ENCODE assay signal across 8 mouse cellular contexts in the genomic region with DNA sequence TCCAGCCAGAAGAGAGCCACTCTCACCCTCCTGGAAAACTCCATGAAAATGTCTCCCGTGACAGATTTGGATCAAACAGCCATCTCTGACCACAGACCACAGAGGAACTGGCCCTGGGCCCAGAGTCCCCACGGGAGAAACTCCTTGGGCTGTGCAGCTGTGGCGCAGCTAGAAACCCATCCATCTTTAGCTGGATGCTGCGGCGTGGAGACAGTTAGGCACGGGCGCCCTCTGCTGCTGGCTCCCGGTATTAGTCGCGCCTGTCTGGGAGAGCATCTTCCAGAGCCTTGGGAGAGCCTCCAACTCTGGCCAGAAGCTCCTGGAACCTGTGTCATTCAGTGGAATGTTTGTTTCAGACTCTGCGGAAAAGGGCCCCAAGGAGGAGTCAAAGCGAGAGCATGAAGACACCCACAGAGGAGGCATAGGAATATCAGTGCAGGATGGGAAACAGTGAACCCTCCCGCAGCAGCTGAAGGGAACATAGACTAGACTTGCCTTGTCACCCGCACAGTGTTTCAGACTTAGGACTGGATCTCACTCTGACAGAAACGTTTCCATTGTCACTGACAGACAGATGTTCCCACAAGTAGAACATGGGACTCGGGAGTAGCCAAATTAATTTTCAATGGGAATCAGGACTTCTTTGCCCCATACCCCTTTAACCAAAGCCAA. TPM values are rescaled to one million over a fixed set of nuclear protein-coding genes. Genes with fewer than 3 reads are reported as not detected.
DNase-seq lines count a peak whose midpoint lies in the region; ATAC-seq and TF ChIP-seq lines count a peak whose summit lies in the region.

No protein-coding gene starts in this region.

- ATAC-seq in heart, postnatal 0 days (ENCODE audit: insufficient read depth, low read depth), result peak; percentile 58
- ATAC-seq in liver, postnatal 0 days, result no peak

- no peak for TF ChIP-seq EP300 in heart, postnatal 0 days (IDR thresholded peaks at IDR 0.05; ENCODE audit: low read depth)
- no peak for TF ChIP-seq EP300 in liver, postnatal 0 days (IDR thresholded peaks at IDR 0.05; ENCODE audit: low read depth)

- TF ChIP-seq CTCF in heart, postnatal 0 days (IDR thresholded peaks at IDR 0.05; ENCODE audit: low read depth), result peak; percentile 81
- peak; percentile 77 for TF ChIP-seq CTCF in liver, postnatal 0 days (IDR thresholded peaks at IDR 0.05; ENCODE audit: low read depth)
- TF ChIP-seq CTCF in olfactory bulb, adult 2 months (IDR thresholded peaks at IDR 0.05; ENCODE audit: insufficient read depth, low read depth, low read length), result peak; percentile 92
- peak; percentile 83; the same call in 1 of the 2 replicates for TF ChIP-seq CTCF in thymus, adult 2 months (IDR thresholded peaks at IDR 0.05; ENCODE audit: borderline replicate concordance, control insufficient read depth, extremely low read depth, insufficient read depth, low read length, poor library complexity)

- peak; percentile 13 for DNase-seq in A20 (ENCODE audit: low read depth, low spot score)
- peak; percentile 32 for DNase-seq in brain, embryonic 18.5 days (ENCODE audit: low read depth, low spot score)
- DNase-seq in fibroblast of lung, adult 2 months (ENCODE audit: low read depth), result peak; percentile 6
- DNase-seq in heart, postnatal 0 days (ENCODE audit: low spot score), result peak; percentile 67
- peak; percentile 74 to 94 for DNase-seq in kidney, postnatal 36 days
- peak; percentile 80 for DNase-seq in liver, postnatal 0 days
- DNase-seq in thymus, adult 2 months, result peak; percentile 56

- no peak overlapping the region for H3K4me3 ChIP-seq in heart, postnatal 0 days (ENCODE audit: low read depth, low read length)
- no peak overlapping the region for H3K4me3 ChIP-seq in liver, postnatal 0 days (ENCODE audit: low read depth, low read length)
- peak overlapping the region; percentile 15; the same call in 1 of the 2 replicates for H3K4me3 ChIP-seq in olfactory bulb, adult 2 months (ENCODE audit: insufficient read depth, low read depth, low read length)
- H3K4me3 ChIP-seq in thymus, adult 2 months (ENCODE audit: control insufficient read depth, insufficient read depth, low read length), result no peak overlapping the region

- TF ChIP-seq POLR2A in olfactory bulb, adult 2 months (IDR thresholded peaks at IDR 0.05; ENCODE audit: insufficient read depth, low read depth, low read length), result no peak
- no peak for TF ChIP-seq POLR2A in thymus, adult 2 months (IDR thresholded peaks at IDR 0.05; ENCODE audit: control insufficient read depth, extremely low read depth, insufficient read depth, low read length, poor library complexity)

- whole genome bisulfite sequencing in heart, postnatal 0 days, result 16% methylated on average over 16 of the region's 16 CpGs
- WGBS in liver, postnatal 0 days (ENCODE audit: insufficient replicate concordance), result 16% methylated on average over 16 of the region's 16 CpGs
- WGBS in olfactory bulb, adult 2 months, result 18% methylated on average over 16 of the region's 16 CpGs
- WGBS in thymus, adult 2 months, result 19% methylated on average over 16 of the region's 16 CpGs

- H3K27ac ChIP-seq in heart, postnatal 0 days (ENCODE audit: low read depth), result no peak overlapping the region
- no peak overlapping the region for H3K27ac ChIP-seq in liver, postnatal 0 days (ENCODE audit: low read depth)
- no peak overlapping the region for H3K27ac ChIP-seq in olfactory bulb, adult 2 months (ENCODE audit: insufficient read depth, low read depth, low read length)
- no peak overlapping the region for H3K27ac ChIP-seq in thymus, adult 2 months (ENCODE audit: control insufficient read depth, insufficient read depth, low read length)

- no peaks in the 10 kb centered on the region for H3K4me1 ChIP-seq in heart, postnatal 0 days (ENCODE audit: control insufficient read depth, insufficient read depth)
- H3K4me1 ChIP-seq in liver, postnatal 0 days (ENCODE audit: insufficient read depth), result no peaks in the 10 kb centered on the region
- H3K4me1 ChIP-seq in olfactory bulb, adult 2 months (ENCODE audit: control insufficient read depth, insufficient read depth, low read length), result no peaks in the 10 kb centered on the region
- H3K4me1 ChIP-seq in thymus, adult 2 months (replicated peaks; ENCODE audit: control insufficient read depth, insufficient read depth, low read length), result no peaks in the 10 kb centered on the region

- H3K9me3 ChIP-seq in heart, postnatal 0 days (replicated peaks; ENCODE audit: control insufficient read depth, low read length), result no peaks in the 10 kb centered on the region
- H3K9me3 ChIP-seq in liver, postnatal 0 days (ENCODE audit: low read length), result no peaks in the 10 kb centered on the region

- no peak overlapping the region for H3K4me2 ChIP-seq in heart, postnatal 0 days (ENCODE audit: low read depth, low read length)
- no peak overlapping the region for H3K4me2 ChIP-seq in liver, postnatal 0 days (ENCODE audit: low read depth, low read length)

- no peak overlapping the region for H3K9ac ChIP-seq in heart, postnatal 0 days (replicated peaks; ENCODE audit: low read depth, low read length)
- H3K9ac ChIP-seq in liver, postnatal 0 days (replicated peaks), result no peak overlapping the region

- peaks cover 28% of the 10 kb centered on the region for H3K27me3 ChIP-seq in heart, postnatal 0 days (ENCODE audit: control insufficient read depth, insufficient read depth, low read length)
- H3K27me3 ChIP-seq in liver, postnatal 0 days (ENCODE audit: insufficient read depth, low read length), result peaks cover 4% of the 10 kb centered on the region; the same call in 1 of the 2 replicates
- H3K27me3 ChIP-seq in thymus, adult 2 months (ENCODE audit: control insufficient read depth, insufficient read depth, low read length), result no peaks in the 10 kb centered on the region

- H3K36me3 ChIP-seq in heart, postnatal 0 days (replicated peaks; ENCODE audit: control insufficient read depth, insufficient read depth, low read length), result no peaks in the 10 kb centered on the region
- H3K36me3 ChIP-seq in liver, postnatal 0 days (replicated peaks; ENCODE audit: insufficient read depth, low read length), result no peaks in the 10 kb centered on the region
- H3K36me3 ChIP-seq in thymus, adult 2 months (ENCODE audit: control insufficient read depth, insufficient read depth, low read length), result no peaks in the 10 kb centered on the region

RNA-seq across cellular contexts. Expression of gene Lmx1a, which starts 44.0 kb away (rescaled TPM):
- 0.04 TPM in 1 of 2 replicates, not detected in the other for total RNA-seq in heart, postnatal 0 days (2014; rRNA removed; ENCODE audit: low replicate concordance)
- polyA plus RNA-seq in heart, postnatal 0 days (2015; fragmentation: Nextera tagmentation; extraction: Ambion mirVana), result not detected in 2 replicates
- polyA plus RNA-seq in liver, postnatal 0 days (2015; fragmentation: Nextera tagmentation; extraction: Ambion mirVana), result not detected in 2 replicates
- not detected in 2 replicates for polyA plus RNA-seq in olfactory bulb, adult 2 months (2012; ENCODE audit: insufficient read depth, insufficient read length, low replicate concordance, missing spikeins)
- 0.13 and 0.18 TPM in 2 replicates for polyA plus RNA-seq in thymus, adult 2 months (2012; rRNA removed)

RNA-seq across cellular contexts. Expression of gene Rxrg, which starts 46.8 kb away (rescaled TPM):
- 0.27 and 4.7 TPM in 2 replicates for total RNA-seq in heart, postnatal 0 days (2014; rRNA removed; ENCODE audit: low replicate concordance)
- 3.0 and 3.2 TPM in 2 replicates for polyA plus RNA-seq in heart, postnatal 0 days (2015; fragmentation: Nextera tagmentation; extraction: Ambion mirVana)
- 0.19 and 0.49 TPM in 2 replicates for polyA plus RNA-seq in liver, postnatal 0 days (2015; fragmentation: Nextera tagmentation; extraction: Ambion mirVana)
- not detected in 2 replicates for polyA plus RNA-seq in olfactory bulb, adult 2 months (2012; ENCODE audit: insufficient read depth, insufficient read length, low replicate concordance, missing spikeins)
- polyA plus RNA-seq in thymus, adult 2 months (2012; rRNA removed), result 2.8 and 5.4 TPM in 2 replicates

Comparison
In these comparisons a context has a peak if more than half of its experiments do, and no peak if none do; other contexts are left out.
1. DNase-seq: peak in every context shown above with its lines; median percentile 84 in kidney, postnatal 36 days; 80 in liver, postnatal 0 days; 67 in heart, postnatal 0 days; 56 in thymus, adult 2 months; 32 in brain, embryonic 18.5 days; 13 in A20; 6 in fibroblast of lung, adult 2 months.